Mouse (Mus musculus): ENCODE measurements around the gene Rsph1. TPM values are rescaled to one million over a fixed set of nuclear protein-coding genes. Genes with fewer than 3 reads are reported as not detected.

The Rsph1 gene
- polyA plus RNA-seq, 1 experiment from 2014 or later: 1.6 TPM

DNA sequence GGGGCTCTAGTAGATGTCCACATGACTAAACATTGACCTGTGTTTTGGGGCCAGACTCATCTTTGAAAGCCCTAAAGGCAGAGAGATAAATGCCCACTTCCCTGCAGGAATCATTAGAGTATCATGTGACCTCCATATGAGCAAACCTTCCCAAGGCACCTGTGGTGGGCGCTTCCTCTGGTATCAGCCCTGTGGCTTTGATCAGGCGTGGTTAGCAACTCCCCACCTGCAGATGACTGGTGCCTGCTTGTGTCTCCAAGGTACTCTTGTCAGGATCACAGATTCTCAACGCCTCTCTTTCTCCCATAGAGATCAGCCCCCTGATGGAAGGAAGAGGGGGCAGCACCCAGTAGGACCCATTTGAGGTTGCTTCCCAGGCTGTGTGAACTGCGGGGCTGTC, 22.8 kb upstream of the Rsph1 start:
- H3K27ac ChIP-seq: no peak overlapping the region

DNA sequence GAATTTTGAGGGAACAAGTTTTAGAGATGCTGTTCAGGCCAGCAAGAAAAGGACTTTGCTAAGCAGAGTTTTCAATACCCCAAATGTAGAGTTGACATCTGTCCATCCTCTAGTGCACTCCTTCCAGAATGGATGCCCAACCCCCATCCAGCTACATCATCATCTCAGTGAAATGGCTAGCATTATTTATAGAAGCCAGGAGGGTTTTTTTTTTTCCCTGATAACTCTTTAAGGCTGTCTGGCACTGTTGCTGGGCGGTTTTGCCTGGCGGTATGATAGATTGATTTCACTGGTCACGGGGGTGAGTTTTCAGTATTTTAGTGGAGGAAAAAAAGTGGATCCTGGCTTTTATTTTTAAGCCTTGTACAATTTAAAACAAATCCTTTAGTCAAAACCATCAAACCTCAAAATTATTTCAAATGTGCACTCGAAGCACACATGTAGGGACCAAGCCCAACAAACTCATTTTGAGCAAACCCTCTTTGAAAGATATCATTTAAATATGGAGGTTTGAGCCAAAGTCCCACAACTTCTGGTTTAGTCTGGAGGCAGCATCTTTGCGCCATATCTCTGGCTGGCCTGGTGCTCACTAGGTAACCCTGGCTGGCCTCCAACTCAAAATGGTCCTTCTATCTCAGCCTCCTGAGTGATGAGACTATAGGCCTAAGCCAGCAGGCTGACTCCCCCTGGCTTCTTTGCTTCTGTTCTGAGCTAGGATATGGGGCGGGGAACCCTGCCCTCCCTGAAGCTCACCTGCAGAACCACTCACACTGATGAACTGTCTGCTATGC, 21.4 kb upstream of the Rsph1 start:
- H3K9ac ChIP-seq: no peak overlapping the region
- no peak overlapping the region for H3K27ac ChIP-seq
- peaks cover 26% of the 10 kb centered on the region for H3K4me1 ChIP-seq
- H3K27me3 ChIP-seq (replicated peaks): 0 out of 2 replicates have a peak, but pooled peaks cover 4% of the 10 kb centered on the region
- no peaks in the 10 kb centered on the region for H3K36me3 ChIP-seq
- H3K9me3 ChIP-seq: no peaks in the 10 kb centered on the region
- 69% methylated on average over 6 of the region's 6 CpGs for WGBS
- no peak overlapping the region for H3K4me2 ChIP-seq
- ATAC-seq (ENCODE audit: insufficient read depth, low FRiP score, low read depth): no peak
- H3K4me3 ChIP-seq (replicated peaks): no peak overlapping the region

More for the DNA sequence above, 22.8 kb upstream of the Rsph1 start:
- H3K9me3 ChIP-seq: no peaks in the 10 kb centered on the region
- H3K36me3 ChIP-seq: no peaks in the 10 kb centered on the region
- 86% methylated on average over 4 of the region's 4 CpGs for WGBS
- no peak overlapping the region for H3K4me2 ChIP-seq
- ATAC-seq (ENCODE audit: insufficient read depth, low FRiP score, low read depth): no peak
- H3K27me3 ChIP-seq (replicated peaks): 0 out of 2 replicates have a peak, but pooled peaks cover 4% of the 10 kb centered on the region
- H3K4me3 ChIP-seq (replicated peaks): no peak overlapping the region
- H3K9ac ChIP-seq: no peak overlapping the region
- peaks cover 29% of the 10 kb centered on the region for H3K4me1 ChIP-seq

DNA sequence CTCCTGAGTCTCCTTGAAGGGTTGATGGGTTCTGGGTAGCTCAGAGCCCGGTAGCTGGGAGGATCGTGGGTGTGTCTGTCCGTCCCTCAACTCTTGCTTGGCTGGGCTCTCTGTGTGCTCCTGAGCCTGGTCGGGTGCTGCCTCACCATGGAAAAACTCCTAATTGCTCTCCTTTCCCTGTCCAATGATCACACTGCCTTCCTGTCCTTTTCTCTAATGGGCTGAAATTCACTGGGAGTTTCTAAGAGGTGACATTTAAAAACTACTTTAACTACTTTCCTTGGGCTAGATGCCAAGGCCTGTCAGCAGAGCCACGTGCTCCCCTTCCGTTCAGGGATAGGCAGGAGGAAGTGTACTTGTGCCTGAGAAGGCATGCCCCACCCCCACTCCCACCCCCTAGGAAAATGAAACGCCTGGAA, 20.3 kb upstream of the Rsph1 start:
- Histone ChIP-seq H3K9me3 (no peaks in the 10 kb centered on the region), H3K27ac (peak overlapping the region; percentile 82), H3K4me1 (peaks cover 26% of the 10 kb centered on the region), H3K36me3 (no peaks in the 10 kb centered on the region), H3K9ac (no peak overlapping the region), H3K4me2 (peak overlapping the region; percentile 99), H3K4me3 (replicated peaks) (peak overlapping the region; percentile 59), H3K27me3 (replicated peaks) (0 out of 2 replicates have a peak, but pooled peaks cover 4% of the 10 kb centered on the region)
- 7% methylated on average over 7 of the region's 7 CpGs for WGBS
- peak; percentile 44 for ATAC-seq (ENCODE audit: insufficient read depth, low FRiP score, low read depth)

GRCm38 (mm10) chr17:31295892-31296781, 19.0 kb upstream of the Rsph1 start:
- under 1% methylated on average over 67 of the region's 68 CpGs for WGBS
- H3K27ac ChIP-seq: peak overlapping the region; percentile 82
- H3K9me3 ChIP-seq: no peaks in the 10 kb centered on the region
- H3K27me3 ChIP-seq (replicated peaks): 0 out of 2 replicates have a peak, but pooled peaks cover 4% of the 10 kb centered on the region
- H3K4me1 ChIP-seq: peaks cover 26% of the 10 kb centered on the region
- peak; percentile 83 for ATAC-seq (ENCODE audit: insufficient read depth, low FRiP score, low read depth)
- peak overlapping the region; percentile 99 for H3K4me2 ChIP-seq
- peak overlapping the region; percentile 59 for H3K4me3 ChIP-seq (replicated peaks)
- peak overlapping the region; percentile 61 for H3K9ac ChIP-seq
- no peaks in the 10 kb centered on the region for H3K36me3 ChIP-seq

- Histone ChIP-seq H3K4me3 (replicated peaks) (peak overlapping the region; percentile 59), H3K36me3 (no peaks in the 10 kb centered on the region), H3K9ac (peak overlapping the region; percentile 61; the same call in 1 of the 2 replicates), H3K4me2 (peak overlapping the region; percentile 99), H3K27ac (peak overlapping the region; percentile 82), H3K27me3 (replicated peaks) (0 out of 2 replicates have a peak, but pooled peaks cover 4% of the 10 kb centered on the region), H3K4me1 (peaks cover 26% of the 10 kb centered on the region), H3K9me3 (no peaks in the 10 kb centered on the region)
- 26% methylated on average over 25 of the region's 25 CpGs for WGBS
- 0 out of 2 replicates have a peak, but pooled peaks have one; percentile 12 for ATAC-seq (ENCODE audit: insufficient read depth, low FRiP score, low read depth)
Measured at GRCm38 (mm10) chr17:31295215-31295891, 18.2 kb upstream of the Rsph1 start.

- Histone ChIP-seq H3K4me2 (peak overlapping the region; percentile 99; the same call in 1 of the 2 replicates), H3K27ac (0 out of 2 replicates have a peak overlapping the region, but pooled peaks have one; percentile 1), H3K27me3 (replicated peaks) (0 out of 2 replicates have a peak, but pooled peaks cover 4% of the 10 kb centered on the region), H3K9me3 (no peaks in the 10 kb centered on the region), H3K4me3 (replicated peaks) (no peak overlapping the region), H3K4me1 (peaks cover 26% of the 10 kb centered on the region), H3K9ac (no peak overlapping the region), H3K36me3 (no peaks in the 10 kb centered on the region)
- no peak for ATAC-seq (ENCODE audit: insufficient read depth, low FRiP score, low read depth)
- WGBS: 78% methylated on average over 15 of the region's 15 CpGs
Measured at GRCm38 (mm10) chr17:31294363-31295214, 17.4 kb upstream of the Rsph1 start.

GRCm38 (mm10) chr17:31290859-31291258, 13.7 kb upstream of the Rsph1 start:
- no peak overlapping the region for H3K27ac ChIP-seq
- H3K36me3 ChIP-seq: no peaks in the 10 kb centered on the region
- H3K27me3 ChIP-seq (replicated peaks): no peaks in the 10 kb centered on the region
- WGBS: 61% methylated on average over 6 of the region's 6 CpGs
- H3K4me3 ChIP-seq (replicated peaks): no peak overlapping the region
- ATAC-seq (ENCODE audit: insufficient read depth, low FRiP score, low read depth): no peak
- H3K9ac ChIP-seq: no peak overlapping the region
- H3K4me1 ChIP-seq: 0 out of 2 replicates have a peak, but pooled peaks cover 8% of the 10 kb centered on the region
- H3K9me3 ChIP-seq: no peaks in the 10 kb centered on the region
- H3K4me2 ChIP-seq: no peak overlapping the region

DNA sequence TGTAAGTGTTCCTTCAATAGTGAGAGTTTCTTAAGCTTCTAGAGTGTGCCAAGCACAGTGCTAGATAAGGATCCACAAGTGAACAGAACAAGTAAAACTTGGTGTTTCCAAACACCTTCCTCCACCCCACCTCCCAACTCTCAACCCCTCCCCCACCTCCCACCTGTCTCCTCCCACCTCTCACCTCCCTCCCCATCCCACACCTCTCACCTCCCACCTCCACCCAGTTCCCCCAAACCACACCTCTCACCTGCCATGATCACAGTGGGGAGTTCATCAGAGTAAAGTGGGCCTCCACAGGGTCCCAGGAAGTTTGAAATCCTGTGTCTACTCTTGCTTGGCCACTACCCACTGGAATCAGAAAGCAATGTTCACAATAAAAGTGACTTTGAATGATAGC, 13.1 kb upstream of the Rsph1 start:
- H3K9ac ChIP-seq: no peak overlapping the region
- no peaks in the 10 kb centered on the region for H3K9me3 ChIP-seq
- H3K4me1 ChIP-seq: 0 out of 2 replicates have a peak, but pooled peaks cover 2% of the 10 kb centered on the region
- H3K27me3 ChIP-seq (replicated peaks): no peaks in the 10 kb centered on the region
- H3K36me3 ChIP-seq: no peaks in the 10 kb centered on the region
- H3K27ac ChIP-seq: no peak overlapping the region
- no peak overlapping the region for H3K4me2 ChIP-seq
- H3K4me3 ChIP-seq (replicated peaks): no peak overlapping the region
- no peak for ATAC-seq (ENCODE audit: insufficient read depth, low FRiP score, low read depth)

DNA sequence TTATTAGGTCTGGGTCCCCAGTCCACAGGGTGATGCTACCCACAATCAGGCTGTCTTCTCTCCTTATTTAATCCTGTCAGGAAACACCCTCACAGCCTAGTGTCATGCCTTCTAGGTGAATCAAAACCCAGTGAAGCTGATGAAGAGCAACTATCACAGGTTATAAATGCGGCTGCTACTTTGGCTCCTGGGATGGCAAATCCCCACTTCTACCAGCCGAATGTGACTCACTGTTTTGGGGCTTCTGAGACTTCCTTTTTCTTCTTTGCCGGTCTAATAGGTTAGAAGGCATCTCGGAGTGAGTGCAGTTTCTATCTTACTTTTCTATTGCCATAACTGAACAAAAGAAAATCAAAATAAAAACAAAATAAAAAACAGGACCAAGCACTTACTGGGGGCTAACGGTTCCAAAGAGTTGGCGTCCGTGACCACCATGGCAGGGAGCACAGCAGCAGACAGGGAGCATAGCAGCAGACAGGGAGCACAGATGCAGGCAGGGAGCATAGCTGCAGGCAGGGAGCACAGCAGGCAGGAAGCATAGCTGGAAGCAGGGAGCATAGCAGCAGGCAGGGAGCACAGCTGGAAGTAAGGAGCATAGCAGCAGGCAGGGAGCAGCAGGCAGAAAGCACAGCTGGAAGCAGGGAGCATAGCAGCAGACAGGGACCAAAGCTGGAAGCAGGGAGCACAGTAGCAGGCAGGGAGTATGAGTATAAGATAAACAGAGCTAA, 12.0 kb upstream of the Rsph1 start:
- Histone ChIP-seq H3K4me2 (no peak overlapping the region), H3K9ac (no peak overlapping the region), H3K4me3 (replicated peaks) (no peak overlapping the region), H3K27me3 (replicated peaks) (no peaks in the 10 kb centered on the region), H3K4me1 (no peaks in the 10 kb centered on the region), H3K27ac (no peak overlapping the region), H3K36me3 (no peaks in the 10 kb centered on the region), H3K9me3 (no peaks in the 10 kb centered on the region)
- WGBS: 66% methylated on average over 7 of the region's 7 CpGs
- ATAC-seq (ENCODE audit: insufficient read depth, low FRiP score, low read depth): no peak

DNA sequence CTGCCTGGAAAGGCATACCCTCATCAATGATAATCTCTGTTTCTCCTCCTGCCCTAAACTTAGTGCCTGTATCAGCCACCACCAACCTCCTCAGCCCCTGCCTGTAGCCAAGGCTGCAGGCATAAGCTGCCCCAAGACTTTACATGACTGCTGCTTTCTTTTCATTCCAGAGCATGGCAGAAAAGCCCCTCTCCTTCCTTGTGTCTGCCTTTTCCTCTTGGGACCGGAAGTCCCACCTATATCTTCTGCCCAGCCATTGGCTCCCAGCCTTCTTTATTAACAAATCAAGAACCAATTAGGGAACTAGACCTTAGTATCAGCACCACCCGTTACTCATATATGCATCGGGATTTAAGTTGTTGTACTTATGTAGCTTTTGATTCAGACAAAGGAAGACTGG, 10.0 kb upstream of the Rsph1 start:
- H3K4me2 ChIP-seq: no peak overlapping the region
- no peak for ATAC-seq (ENCODE audit: insufficient read depth, low FRiP score, low read depth)
- H3K36me3 ChIP-seq: no peaks in the 10 kb centered on the region
- H3K9ac ChIP-seq: no peak overlapping the region
- H3K27ac ChIP-seq: no peak overlapping the region
- no peaks in the 10 kb centered on the region for H3K27me3 ChIP-seq (replicated peaks)
- no peaks in the 10 kb centered on the region for H3K9me3 ChIP-seq
- WGBS: 84% methylated on average over 3 of the region's 3 CpGs
- no peaks in the 10 kb centered on the region for H3K4me1 ChIP-seq
- H3K4me3 ChIP-seq (replicated peaks): no peak overlapping the region

All from stomach, embryonic 15.5 days (tissue).